Comparison of ENCODE assay signal across 11 mouse cellular contexts in genomic region chr10:39587290-39587925, GRCm38 (mm10). TPM values are rescaled to one million over a fixed set of nuclear protein-coding genes. Genes with fewer than 3 reads are reported as not detected.
DNase-seq lines count a peak whose midpoint lies in the region; ATAC-seq lines count a peak whose summit lies in the region.
"Had no signal": no experiment of that assay in that cellular context is flagged by ENCODE, and none has a peak within 500 bp of the region (broad histone marks: within the 10 kb centered on the region; RNA-seq: fewer than 3 reads in every experiment).

No protein-coding gene starts in this region.

- H3K27ac ChIP-seq in heart, embryonic 16.5 days (ENCODE audit: low read length), result no peak overlapping the region
- no peak overlapping the region for H3K27ac ChIP-seq in heart, embryonic 12.5 days (ENCODE audit: poor library complexity, severe bottlenecking)
- peak overlapping the region; percentile 77 for H3K27ac ChIP-seq in forebrain, embryonic 15.5 days (replicated peaks)
- peak overlapping the region; percentile 63 for H3K27ac ChIP-seq in midbrain, embryonic 12.5 days (replicated peaks)

- no peaks in the 10 kb centered on the region for H3K27me3 ChIP-seq in heart, embryonic 16.5 days (ENCODE audit: control insufficient read depth, insufficient read depth, low read length)
- no peaks in the 10 kb centered on the region for H3K27me3 ChIP-seq in heart, embryonic 12.5 days (replicated peaks)
- no peaks in the 10 kb centered on the region for H3K27me3 ChIP-seq in forebrain, embryonic 15.5 days
- H3K27me3 ChIP-seq in midbrain, embryonic 12.5 days, result no peaks in the 10 kb centered on the region; the same call in 1 of the 2 replicates

- H3K4me2 ChIP-seq in heart, embryonic 16.5 days (ENCODE audit: low read depth, low read length), result no peak overlapping the region
- H3K4me2 ChIP-seq in heart, embryonic 12.5 days, result no peak overlapping the region
- no peak overlapping the region for H3K4me2 ChIP-seq in forebrain, embryonic 15.5 days (replicated peaks)
- no peak overlapping the region for H3K4me2 ChIP-seq in midbrain, embryonic 12.5 days (replicated peaks)

- H3K4me1 ChIP-seq in heart, embryonic 16.5 days (ENCODE audit: control insufficient read depth, insufficient read depth, low read length), result peaks cover 10% of the 10 kb centered on the region
- H3K4me1 ChIP-seq in heart, embryonic 12.5 days (replicated peaks), result peaks cover 10% of the 10 kb centered on the region
- H3K4me1 ChIP-seq in forebrain, embryonic 15.5 days, result peaks cover 21% of the 10 kb centered on the region
- H3K4me1 ChIP-seq in midbrain, embryonic 12.5 days, result peaks cover 23% of the 10 kb centered on the region

- H3K9me3 ChIP-seq in heart, embryonic 16.5 days (replicated peaks; ENCODE audit: control insufficient read depth, low read length), result no peaks in the 10 kb centered on the region
- H3K9me3 ChIP-seq in heart, embryonic 12.5 days (replicated peaks), result no peaks in the 10 kb centered on the region
- no peaks in the 10 kb centered on the region for H3K9me3 ChIP-seq in forebrain, embryonic 15.5 days
- no peaks in the 10 kb centered on the region for H3K9me3 ChIP-seq in midbrain, embryonic 12.5 days

- H3K9ac ChIP-seq in heart, embryonic 16.5 days (ENCODE audit: low read length), result peak overlapping the region; percentile 41; the same call in 1 of the 2 replicates
- no peak overlapping the region for H3K9ac ChIP-seq in heart, embryonic 12.5 days
- no peak overlapping the region; the same call in 1 of the 2 replicates for H3K9ac ChIP-seq in forebrain, embryonic 15.5 days (replicated peaks)
- H3K9ac ChIP-seq in midbrain, embryonic 12.5 days (replicated peaks), result no peak overlapping the region

- peak; percentile 32 for DNase-seq in adipocyte (ENCODE audit: low spot score)
- DNase-seq in spleen, postnatal 10 days (ENCODE audit: low spot score in 2 of 2), result no peak
- no peak for DNase-seq in spleen, adult 18-20 months
- no peak for DNase-seq in gastrocnemius, postnatal 25 days
- DNase-seq: embryo, embryonic 11 days; kidney, adult 8-10 months had no signal

- peak; percentile 67; the same call in 1 of the 2 replicates for ATAC-seq in heart, embryonic 16.5 days (replicated peaks; ENCODE audit: extremely low read depth, insufficient read depth, low FRiP score)
- no peak for ATAC-seq in heart, embryonic 12.5 days (ENCODE audit: insufficient number of reproducible peaks, low FRiP score)
- ATAC-seq in forebrain, embryonic 15.5 days (replicated peaks), result peak; percentile 55
- 0 out of 2 replicates have a peak, but pooled peaks have one; percentile 31 for ATAC-seq in midbrain, embryonic 12.5 days (ENCODE audit: low FRiP score, low read depth)

- WGBS in heart, embryonic 16.5 days, result 36% methylated on average over 5 of the region's 5 CpGs
- WGBS in heart, embryonic 12.5 days, result 48% methylated on average over 5 of the region's 5 CpGs
- WGBS in forebrain, embryonic 15.5 days, result 18% methylated on average over 5 of the region's 5 CpGs
- WGBS in midbrain, embryonic 12.5 days, result 55% methylated on average over 5 of the region's 5 CpGs

- H3K36me3 ChIP-seq in heart, embryonic 16.5 days (ENCODE audit: control insufficient read depth, insufficient read depth), result no peaks in the 10 kb centered on the region
- no peaks in the 10 kb centered on the region for H3K36me3 ChIP-seq in heart, embryonic 12.5 days
- no peaks in the 10 kb centered on the region for H3K36me3 ChIP-seq in forebrain, embryonic 15.5 days
- H3K36me3 ChIP-seq in midbrain, embryonic 12.5 days, result no peaks in the 10 kb centered on the region

- no peak overlapping the region for H3K4me3 ChIP-seq in heart, embryonic 16.5 days (ENCODE audit: low read length)
- H3K4me3 ChIP-seq in heart, embryonic 12.5 days, result no peak overlapping the region
- no peak overlapping the region for H3K4me3 ChIP-seq in forebrain, embryonic 15.5 days
- no peak overlapping the region for H3K4me3 ChIP-seq in midbrain, embryonic 12.5 days
- H3K4me3 ChIP-seq: myocyte had no signal

RNA-seq across cellular contexts. Expression of gene Traf3ip2, which starts 25.3 kb away (rescaled TPM):
- 10.7 and 12.5 TPM in 2 replicates for polyA plus RNA-seq in heart, embryonic 16.5 days (2015; fragmentation: Nextera tagmentation; extraction: Ambion mirVana)
- 10.9 and 11.7 TPM in 2 replicates for polyA plus RNA-seq in heart, embryonic 12.5 days (2016; fragmentation: Nextera tagmentation; extraction: Ambion mirVana)
- 4.5 and 5.0 TPM in 2 replicates for polyA plus RNA-seq in forebrain, embryonic 15.5 days (2015; fragmentation: Nextera tagmentation; extraction: Ambion mirVana)
- 5.4 and 6.1 TPM in 2 replicates for polyA plus RNA-seq in midbrain, embryonic 12.5 days (2016; fragmentation: Nextera tagmentation; extraction: Ambion mirVana)
- 1 to 10 TPM; 4.8 to 5.7 TPM for total RNA-seq in gastrocnemius, postnatal 25 days (2021)

Comparison
In these comparisons a context has a peak if more than half of its experiments do, and no peak if none do; other contexts are left out.
1. H3K27ac ChIP-seq: peak in forebrain, embryonic 15.5 days (single experiment) and midbrain, embryonic 12.5 days (single experiment); none in heart, embryonic 16.5 days (single experiment) and heart, embryonic 12.5 days (single experiment).